Mouse (Mus musculus) stomach, postnatal 0 days (tissue): ENCODE data around the gene P2rx6. TPM values are rescaled to one million over a fixed set of nuclear protein-coding genes. Genes with fewer than 3 reads are reported as not detected.

ENCODE experiments used
- ATAC-seq: fragments of 200-750 bp; cut with Nextera tagmentation; 2 replicates; pipeline ENCODE4 v1.8.0; 2017; ENCODE audit not compliant: low FRiP score, low TSS enrichment
- DNase-seq: peaks from one replicate; pipeline ENCODE4 v3.0.0-alpha.2; 2016; ENCODE audit warnings: low spot score
- H3K27ac ChIP-seq: fragments of 300-500 bp; sonication (generic); replicated peaks from 2 replicates; pipeline ENCODE4 v1.5.1; 2014; ENCODE audit warnings: mild to moderate bottlenecking, control low read depth
- H3K27me3 ChIP-seq: fragments of 300-500 bp; sonication (generic); 2 replicates; pipeline ENCODE4 v1.6.1; 2014; ENCODE audit warnings: low read length; ENCODE audit not compliant: control insufficient read depth, insufficient read depth
- H3K36me3 ChIP-seq: fragments of 300-500 bp; sonication (generic); 2 replicates; pipeline ENCODE4 v1.6.1; 2014; ENCODE audit warnings: low read length, mixed read lengths; ENCODE audit not compliant: control insufficient read depth, insufficient read depth
- H3K4me1 ChIP-seq: fragments of 300-500 bp; sonication (generic); replicated peaks from 2 replicates; pipeline ENCODE4 v1.6.1; 2014; ENCODE audit warnings: antibody characterized with exemption; ENCODE audit not compliant: control insufficient read depth, insufficient read depth
- H3K4me2 ChIP-seq: fragments of 300-500 bp; sonication (generic); replicated peaks from 2 replicates; pipeline ENCODE4 v1.6.1; 2014; ENCODE audit warnings: low read depth, mild to moderate bottlenecking, control low read depth, moderate library complexity
- H3K4me3 ChIP-seq: fragments of 300-500 bp; sonication (generic); 2 replicates; pipeline ENCODE4 v1.5.1; 2014; ENCODE audit warnings: low read depth, low read length, control low read depth
- H3K9ac ChIP-seq: fragments of 300-500 bp; sonication (generic); 2 replicates; pipeline ENCODE4 v1.6.1; 2014; ENCODE audit warnings: mild to moderate bottlenecking, low read length, control low read depth, mixed read lengths
- H3K9me3 ChIP-seq: fragments of 300-500 bp; sonication (generic); 2 replicates; pipeline ENCODE4 v1.6.1; 2016; ENCODE audit warnings: low read length; ENCODE audit not compliant: control insufficient read depth
- CTCF ChIP-seq: IDR thresholded peaks from 2 replicates; pipeline ENCODE4 v1.5.1; 2016; ENCODE audit warnings: antibody characterized with exemption, low read depth, mild to moderate bottlenecking, moderate library complexity
- EP300 ChIP-seq: optimal IDR thresholded peaks from 2 replicates; pipeline ENCODE3; 2016; ENCODE audit warnings: antibody characterized with exemption
- WGBS: fragments of 180-500 bp; shearing (Covaris S2); extraction: QIAGEN DNeasy Blood & Tissue Kit; methylation state at CpG from one replicate; pipeline ENCODE4 v1.1.7; 2014; 5-methylcytosine and 5-hydroxymethylcytosine counted together
- polyA plus RNA-seq: library from polyadenylated mRNA; unstranded; fragments of >200 nt; fragmentation: Nextera tagmentation; extraction: Ambion mirVana; gene quantifications from 2 replicates; pipeline ENCODE4 v1.2.1, GENCODE M21; 2015

The P2rx6 gene
- polyA plus RNA-seq, 1 experiment from 2014 or later = 1.5 TPM

GRCm38 (mm10) chr16:17584555-17584954, 22.9 kb downstream of the P2rx6 start:
- no peak for DNase-seq
- TF ChIP-seq CTCF = no peak
- no peak for TF ChIP-seq EP300
- H3K4me1 ChIP-seq = no peaks in the 10 kb centered on the region
- WGBS = 83% methylated on average over 7 of the region's 7 CpGs
- no peaks in the 10 kb centered on the region for H3K9me3 ChIP-seq
- no peak overlapping the region for H3K27ac ChIP-seq
- H3K36me3 ChIP-seq = no peaks in the 10 kb centered on the region
- H3K27me3 ChIP-seq = no peaks in the 10 kb centered on the region
- H3K4me2 ChIP-seq = no peak overlapping the region
- no peak overlapping the region for H3K4me3 ChIP-seq
- no peak overlapping the region for H3K9ac ChIP-seq
- no peak for ATAC-seq

DNA sequence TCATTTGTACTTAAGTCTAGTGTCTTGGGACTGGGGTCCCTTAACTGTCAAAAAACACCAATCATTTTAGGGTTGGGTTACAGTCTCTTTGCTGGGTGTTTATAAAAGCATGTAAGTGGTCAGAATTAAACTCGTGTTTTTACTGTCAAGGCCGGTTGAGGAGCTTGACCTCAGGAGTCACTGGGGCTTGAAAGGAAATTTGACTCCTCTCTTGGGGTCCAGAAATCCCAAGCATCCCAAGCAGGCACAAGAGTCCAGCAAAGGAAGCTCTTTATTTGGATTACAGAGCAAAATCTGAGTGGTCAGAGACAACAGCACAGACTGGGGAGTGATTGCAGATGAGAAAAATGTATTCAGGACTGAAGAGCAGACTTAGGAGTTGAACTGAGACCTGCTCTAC, 29.0 kb downstream of the P2rx6 start:
- H3K27me3 ChIP-seq = no peaks in the 10 kb centered on the region
- no peak overlapping the region for H3K4me2 ChIP-seq
- no peaks in the 10 kb centered on the region for H3K9me3 ChIP-seq
- 19% methylated on average over 2 of the region's 2 CpGs for WGBS
- no peak overlapping the region for H3K27ac ChIP-seq
- DNase-seq = no peak
- TF ChIP-seq CTCF (no peak), EP300 (no peak)
- H3K4me1 ChIP-seq = no peaks in the 10 kb centered on the region
- H3K36me3 ChIP-seq = no peaks in the 10 kb centered on the region
- no peak overlapping the region for H3K9ac ChIP-seq
- no peak for ATAC-seq
- no peak overlapping the region for H3K4me3 ChIP-seq

GRCm38 (mm10) chr16:17600944-17601562, 39.4 kb downstream of the P2rx6 start:
- TF ChIP-seq CTCF (peak; percentile 58), EP300 (no peak)
- Histone ChIP-seq H3K27ac (no peak overlapping the region), H3K27me3 (no peaks in the 10 kb centered on the region), H3K4me1 (no peaks in the 10 kb centered on the region), H3K4me2 (no peak overlapping the region), H3K4me3 (no peak overlapping the region), H3K36me3 (no peaks in the 10 kb centered on the region), H3K9me3 (no peaks in the 10 kb centered on the region), H3K9ac (no peak overlapping the region)
- no peak for DNase-seq
- no peak for ATAC-seq
- WGBS = 51% methylated on average over 3 of the region's 3 CpGs

DNA sequence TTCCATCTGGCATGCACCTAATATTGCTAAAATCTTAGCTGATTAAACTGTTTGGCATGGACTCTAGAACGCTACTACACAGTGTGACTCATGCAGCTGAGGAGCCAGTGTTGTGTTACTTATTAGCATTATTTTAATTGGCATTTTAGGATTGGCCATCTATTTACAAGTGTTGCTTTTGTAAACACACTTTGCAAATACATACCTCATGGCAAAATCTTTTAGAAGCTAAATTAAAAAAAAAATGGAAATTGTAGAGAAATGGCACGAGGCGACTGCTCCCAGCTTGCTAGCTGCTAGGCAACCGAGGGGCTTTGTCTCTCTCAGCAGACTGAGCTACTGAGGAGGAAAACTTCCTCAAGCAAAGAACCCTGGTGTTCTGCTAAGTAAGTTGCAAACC, 43.3 kb downstream of the P2rx6 start:
- Histone ChIP-seq H3K36me3 (no peaks in the 10 kb centered on the region), H3K9ac (no peak overlapping the region), H3K27ac (no peak overlapping the region), H3K9me3 (no peaks in the 10 kb centered on the region), H3K27me3 (no peaks in the 10 kb centered on the region), H3K4me2 (no peak overlapping the region), H3K4me1 (no peaks in the 10 kb centered on the region), H3K4me3 (no peak overlapping the region)
- ATAC-seq (no peak), DNase-seq (no peak)
- TF ChIP-seq CTCF (no peak), EP300 (no peak)
- 51% methylated on average over 4 of the region's 4 CpGs for WGBS

- H3K4me3 ChIP-seq = no peak overlapping the region
- H3K27ac ChIP-seq = no peak overlapping the region
- no peak for DNase-seq
- 73% methylated on average over 5 of the region's 5 CpGs for WGBS
- H3K27me3 ChIP-seq = no peaks in the 10 kb centered on the region
- no peak overlapping the region for H3K9ac ChIP-seq
- no peak for ATAC-seq
- no peaks in the 10 kb centered on the region for H3K4me1 ChIP-seq
- H3K4me2 ChIP-seq = no peak overlapping the region
- H3K36me3 ChIP-seq = no peaks in the 10 kb centered on the region
- no peak for TF ChIP-seq EP300
- H3K9me3 ChIP-seq = no peaks in the 10 kb centered on the region
These were observed 44.0 kb downstream of the P2rx6 start for GRCm38 (mm10) chr16:17605684-17606083.

DNA sequence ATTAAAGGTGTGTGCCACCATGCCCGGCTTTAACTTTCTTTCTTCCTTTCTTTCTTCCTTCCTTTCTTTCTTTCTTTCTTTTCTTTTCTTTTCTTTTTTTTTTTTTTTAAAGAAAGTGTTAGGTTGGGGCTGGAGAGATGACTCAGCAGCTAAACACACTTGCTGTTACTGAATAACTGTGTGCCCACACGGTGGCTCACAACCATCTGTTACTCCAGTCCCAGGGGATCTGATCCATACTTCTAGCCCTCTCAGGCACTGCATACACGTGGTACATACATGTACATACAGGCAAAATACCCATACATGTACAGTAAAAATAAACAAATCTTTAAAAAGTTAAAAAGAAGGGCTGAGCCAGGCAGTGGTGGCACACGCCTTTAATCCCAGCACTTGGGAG, 49.7 kb downstream of the P2rx6 start:
- no peak for DNase-seq
- Histone ChIP-seq H3K4me1 (no peaks in the 10 kb centered on the region), H3K4me2 (no peak overlapping the region), H3K27me3 (no peaks in the 10 kb centered on the region), H3K4me3 (no peak overlapping the region), H3K9ac (no peak overlapping the region), H3K9me3 (no peaks in the 10 kb centered on the region), H3K27ac (no peak overlapping the region), H3K36me3 (no peaks in the 10 kb centered on the region)
- no peak for ATAC-seq
- 53% methylated on average over 4 of the region's 4 CpGs for WGBS
- TF ChIP-seq CTCF (no peak), EP300 (no peak)
